Mouse (Mus musculus): ENCODE measurements at regions not wholly inside any gene's neighbourhood (a gene's known extent, or its start where the extent isn't known, plus 50 kb on each side); places are given as distances from the start of the nearest gene placed in this dataset.

DNA sequence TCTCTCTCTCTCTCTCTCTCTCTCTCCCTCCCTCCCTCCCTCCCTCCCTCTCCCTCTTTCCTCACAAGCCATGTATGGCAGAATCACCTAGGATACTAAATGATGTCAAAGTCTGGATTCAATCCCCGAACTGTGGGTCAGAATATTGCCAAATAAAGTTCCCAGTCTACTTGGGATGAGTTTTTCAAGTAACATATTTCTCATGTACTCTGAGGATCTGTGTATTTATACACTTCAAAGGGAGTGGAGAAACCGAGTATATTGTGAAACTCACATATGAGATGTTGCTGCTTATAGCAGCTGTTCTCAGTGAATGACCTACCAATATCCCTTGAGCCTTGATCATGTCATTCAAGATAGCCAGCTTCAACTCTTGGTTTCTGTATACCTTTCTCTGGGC is 151.7 kb upstream of the Gorab start:
- no peaks in the 10 kb centered on the region for H3K36me3 ChIP-seq
- H3K27me3 ChIP-seq (replicated peaks), result no peaks in the 10 kb centered on the region
- H3K4me3 ChIP-seq (replicated peaks), result no peak overlapping the region
- no peak overlapping the region for H3K9ac ChIP-seq (replicated peaks)
- H3K9me3 ChIP-seq (replicated peaks), result no peaks in the 10 kb centered on the region
- 90% methylated on average over 2 of the region's 2 CpGs for WGBS
- no peak for ATAC-seq (ENCODE audit: low FRiP score)
- no peak overlapping the region for H3K4me2 ChIP-seq
- H3K4me1 ChIP-seq, result no peaks in the 10 kb centered on the region
- no peak overlapping the region for H3K27ac ChIP-seq (replicated peaks)

DNA sequence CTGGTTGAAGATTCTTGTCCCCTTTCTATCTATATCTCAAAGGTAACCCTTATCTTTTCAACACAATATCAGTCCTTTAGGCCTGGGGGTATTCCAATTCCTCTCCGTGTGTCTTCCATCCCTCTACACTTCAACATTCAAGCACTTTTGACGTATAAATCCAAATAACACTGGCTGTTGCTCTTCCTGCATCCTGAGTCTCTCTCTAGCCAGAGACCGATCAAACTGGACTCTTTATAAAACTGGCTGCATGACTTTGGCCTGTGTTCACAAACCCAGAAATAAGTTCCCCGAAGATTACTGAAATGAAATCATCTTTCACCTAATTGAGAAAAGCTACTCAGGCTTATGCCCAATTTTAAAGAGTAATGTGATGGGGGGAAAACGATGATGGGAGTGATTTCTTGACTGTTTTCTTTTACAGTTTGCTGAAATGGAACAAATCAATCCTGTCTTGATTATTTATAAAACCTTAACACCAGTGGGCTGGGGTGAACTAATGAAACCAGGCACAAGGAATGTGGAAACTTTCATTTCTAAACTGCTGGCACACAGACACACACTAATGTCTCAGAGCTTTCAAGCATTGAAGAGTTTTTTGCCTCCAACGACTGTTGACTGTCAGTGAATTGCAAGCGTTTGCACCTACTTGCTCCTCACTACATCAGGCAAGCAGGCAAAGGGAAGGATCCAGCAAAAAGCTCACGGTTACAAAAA is 135.5 kb upstream of the Gorab start:
- ATAC-seq (ENCODE audit: low FRiP score), result no peak

DNA sequence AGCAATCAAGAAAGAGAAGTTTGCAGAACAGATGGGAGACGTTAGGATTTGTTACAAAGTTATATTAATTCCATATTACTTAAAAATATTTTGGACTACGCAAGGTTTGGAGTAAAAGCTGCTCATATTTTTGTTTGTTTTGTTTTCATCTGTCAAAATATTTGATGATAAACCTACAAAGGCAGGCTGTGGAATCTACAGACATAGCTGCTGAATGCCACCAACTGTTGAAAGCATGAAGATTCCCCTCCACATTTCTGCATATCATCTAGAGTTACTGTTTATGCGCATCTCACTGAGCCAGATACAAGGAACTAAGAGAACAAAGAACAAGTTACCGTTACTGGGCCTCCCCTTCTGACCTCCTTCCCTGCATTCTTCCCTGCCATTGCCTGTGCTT is 127.1 kb upstream of the Gorab start:
- H3K36me3 ChIP-seq, result no peaks in the 10 kb centered on the region
- no peak overlapping the region for H3K4me3 ChIP-seq (replicated peaks)
- no peak for ATAC-seq (ENCODE audit: low FRiP score)
- no peaks in the 10 kb centered on the region for H3K4me1 ChIP-seq
- H3K27me3 ChIP-seq (replicated peaks), result no peaks in the 10 kb centered on the region
- no peaks in the 10 kb centered on the region for H3K9me3 ChIP-seq (replicated peaks)
- H3K4me2 ChIP-seq, result no peak overlapping the region
- H3K27ac ChIP-seq (replicated peaks), result no peak overlapping the region
- H3K9ac ChIP-seq (replicated peaks), result no peak overlapping the region
- 82% methylated on average over 4 of the region's 4 CpGs for WGBS

More for the DNA sequence above, 135.5 kb upstream of the Gorab start:
- no peaks in the 10 kb centered on the region for H3K36me3 ChIP-seq
- no peak overlapping the region for H3K27ac ChIP-seq (replicated peaks)
- H3K9me3 ChIP-seq (replicated peaks), result no peaks in the 10 kb centered on the region
- no peak overlapping the region for H3K9ac ChIP-seq (replicated peaks)
- no peaks in the 10 kb centered on the region for H3K27me3 ChIP-seq (replicated peaks)
- no peak overlapping the region for H3K4me2 ChIP-seq
- H3K4me3 ChIP-seq (replicated peaks), result no peak overlapping the region
- WGBS, result 93% methylated on average over 8 of the region's 8 CpGs
- H3K4me1 ChIP-seq, result no peaks in the 10 kb centered on the region

DNA sequence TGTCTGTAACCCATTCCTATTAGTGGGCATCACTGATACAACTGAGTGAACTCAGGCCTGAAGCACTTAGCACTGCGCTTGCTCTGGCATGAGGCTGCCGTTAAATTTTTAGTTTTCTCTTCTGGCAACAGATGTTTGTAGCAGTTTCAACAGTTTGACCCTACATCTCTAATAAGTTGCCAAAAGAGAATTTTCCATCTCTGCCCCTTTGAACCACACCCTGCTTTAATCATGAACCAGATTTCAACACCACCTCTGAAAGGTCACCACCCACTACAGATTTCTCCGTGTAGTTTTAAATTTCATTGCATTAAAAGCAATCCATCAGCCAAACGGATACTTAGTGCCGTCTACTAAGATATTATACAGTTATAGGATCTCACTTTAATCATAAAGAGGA is 114.5 kb upstream of the Gorab start:
- ATAC-seq (ENCODE audit: low FRiP score), result no peak
- 90% methylated on average over 5 of the region's 5 CpGs for WGBS
- Histone ChIP-seq H3K27ac (replicated peaks) (no peak overlapping the region), H3K4me1 (no peaks in the 10 kb centered on the region), H3K4me2 (no peak overlapping the region), H3K4me3 (replicated peaks) (no peak overlapping the region), H3K9ac (replicated peaks) (no peak overlapping the region), H3K36me3 (no peaks in the 10 kb centered on the region), H3K27me3 (replicated peaks) (no peaks in the 10 kb centered on the region), H3K9me3 (replicated peaks) (no peaks in the 10 kb centered on the region)

DNA sequence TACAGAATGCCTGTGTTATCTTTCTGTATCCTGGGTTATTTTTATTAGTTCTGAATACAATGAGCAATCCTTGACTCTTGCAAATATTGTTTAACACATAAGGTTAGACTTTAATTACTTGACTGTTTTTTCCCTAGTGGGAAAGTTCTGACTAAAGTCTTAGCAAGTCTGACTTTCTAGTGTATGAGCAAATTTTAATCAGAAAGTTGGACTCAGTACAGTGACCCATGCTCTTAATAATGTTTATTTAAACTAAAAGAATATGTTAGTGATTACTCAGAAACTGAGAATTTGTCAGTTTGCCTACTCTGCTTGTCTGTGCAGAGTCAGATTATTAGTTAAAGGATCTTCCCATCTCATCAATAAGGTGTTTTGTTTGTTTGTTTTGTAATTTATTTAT is 109.4 kb upstream of the Gorab start:
- H3K27ac ChIP-seq (replicated peaks), result no peak overlapping the region
- no peak overlapping the region for H3K9ac ChIP-seq (replicated peaks)
- no peak overlapping the region for H3K4me3 ChIP-seq (replicated peaks)
- H3K9me3 ChIP-seq (replicated peaks), result no peaks in the 10 kb centered on the region
- H3K36me3 ChIP-seq, result no peaks in the 10 kb centered on the region
- ATAC-seq (ENCODE audit: low FRiP score), result no peak
- no peaks in the 10 kb centered on the region for H3K27me3 ChIP-seq (replicated peaks)
- no peaks in the 10 kb centered on the region for H3K4me1 ChIP-seq
- H3K4me2 ChIP-seq, result no peak overlapping the region

DNA sequence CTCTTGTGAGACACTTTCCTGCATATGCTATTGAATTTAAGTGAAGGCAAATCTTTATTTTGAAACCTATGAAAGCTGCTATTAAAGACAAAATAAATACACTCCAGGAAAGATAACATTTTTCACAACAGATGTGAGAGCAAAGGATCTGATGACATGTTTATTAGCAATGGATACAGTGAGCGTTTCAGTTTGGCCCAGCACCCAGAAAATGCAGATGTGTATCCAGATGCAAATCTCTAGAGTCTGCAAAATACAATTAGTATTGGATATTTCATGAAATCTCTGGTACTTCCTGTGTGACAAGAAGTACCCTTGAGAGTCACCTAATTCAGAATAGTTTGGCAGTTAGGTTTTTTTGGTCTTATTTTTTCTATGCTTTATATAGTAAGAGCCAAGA is 108.5 kb upstream of the Gorab start:
- H3K27ac ChIP-seq (replicated peaks), result no peak overlapping the region
- H3K27me3 ChIP-seq (replicated peaks), result no peaks in the 10 kb centered on the region
- H3K4me1 ChIP-seq, result no peaks in the 10 kb centered on the region
- H3K4me3 ChIP-seq (replicated peaks), result no peak overlapping the region
- H3K9me3 ChIP-seq (replicated peaks), result no peaks in the 10 kb centered on the region
- no peak for ATAC-seq (ENCODE audit: low FRiP score)
- no peak overlapping the region for H3K4me2 ChIP-seq
- 63% methylated on average over 1 of the region's 1 CpGs for WGBS
- H3K36me3 ChIP-seq, result no peaks in the 10 kb centered on the region
- H3K9ac ChIP-seq (replicated peaks), result no peak overlapping the region

DNA sequence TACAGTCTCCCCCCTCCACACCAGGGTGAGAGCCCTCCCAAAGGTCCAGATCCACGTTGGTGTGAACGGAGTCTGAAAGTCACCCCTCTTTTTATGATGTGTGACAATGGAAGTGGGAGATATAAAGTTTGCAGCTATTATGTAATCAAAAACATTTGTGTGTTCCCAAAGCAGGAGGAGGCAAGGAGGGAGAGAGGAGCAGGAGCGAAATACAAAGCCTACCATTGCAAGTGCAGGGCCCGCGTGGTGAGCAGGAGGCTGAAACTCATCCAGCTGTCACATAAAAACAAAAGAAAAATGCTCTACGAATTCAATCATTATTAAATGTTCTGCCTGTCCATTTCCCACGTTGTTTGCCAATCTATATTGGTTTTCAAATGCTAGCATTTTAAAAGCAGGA is 101.6 kb upstream of the Gorab start:
- 69% methylated on average over 7 of the region's 7 CpGs for WGBS
- H3K27ac ChIP-seq (replicated peaks), result no peak overlapping the region
- no peaks in the 10 kb centered on the region for H3K9me3 ChIP-seq (replicated peaks)
- H3K4me2 ChIP-seq, result no peak overlapping the region
- no peak for ATAC-seq (ENCODE audit: low FRiP score)
- H3K27me3 ChIP-seq (replicated peaks), result no peaks in the 10 kb centered on the region
- H3K4me1 ChIP-seq, result no peaks in the 10 kb centered on the region
- H3K4me3 ChIP-seq (replicated peaks), result no peak overlapping the region
- no peaks in the 10 kb centered on the region for H3K36me3 ChIP-seq
- H3K9ac ChIP-seq (replicated peaks), result no peak overlapping the region

DNA sequence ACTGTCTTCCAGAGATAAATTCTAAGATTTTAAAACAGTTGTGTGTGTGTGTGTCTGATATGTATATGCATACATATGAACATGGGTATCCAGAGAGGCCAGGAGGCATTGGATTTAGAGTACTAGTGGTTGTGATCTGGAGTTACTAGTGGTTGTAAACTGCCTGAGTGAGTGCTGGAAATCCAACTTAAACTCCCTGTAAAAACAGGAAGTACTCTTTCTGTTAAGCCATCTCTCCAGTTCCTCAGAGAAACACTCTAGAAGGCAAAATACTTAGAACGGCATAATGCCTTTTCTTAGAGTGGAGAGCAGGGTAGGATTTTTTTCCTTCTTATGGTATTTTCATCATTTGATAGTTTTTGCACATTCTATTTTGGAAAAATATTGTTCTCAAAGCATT is 99.1 kb upstream of the Gorab start:
- H3K27ac ChIP-seq (replicated peaks), result no peak overlapping the region
- no peak overlapping the region for H3K9ac ChIP-seq (replicated peaks)
- H3K27me3 ChIP-seq (replicated peaks), result no peaks in the 10 kb centered on the region
- no peak for ATAC-seq (ENCODE audit: low FRiP score)
- no peaks in the 10 kb centered on the region for H3K9me3 ChIP-seq (replicated peaks)
- H3K36me3 ChIP-seq, result no peaks in the 10 kb centered on the region
- H3K4me2 ChIP-seq, result no peak overlapping the region
- no peaks in the 10 kb centered on the region for H3K4me1 ChIP-seq
- no peak overlapping the region for H3K4me3 ChIP-seq (replicated peaks)
- 85% methylated on average over 1 of the region's 1 CpGs for whole genome bisulfite sequencing

DNA sequence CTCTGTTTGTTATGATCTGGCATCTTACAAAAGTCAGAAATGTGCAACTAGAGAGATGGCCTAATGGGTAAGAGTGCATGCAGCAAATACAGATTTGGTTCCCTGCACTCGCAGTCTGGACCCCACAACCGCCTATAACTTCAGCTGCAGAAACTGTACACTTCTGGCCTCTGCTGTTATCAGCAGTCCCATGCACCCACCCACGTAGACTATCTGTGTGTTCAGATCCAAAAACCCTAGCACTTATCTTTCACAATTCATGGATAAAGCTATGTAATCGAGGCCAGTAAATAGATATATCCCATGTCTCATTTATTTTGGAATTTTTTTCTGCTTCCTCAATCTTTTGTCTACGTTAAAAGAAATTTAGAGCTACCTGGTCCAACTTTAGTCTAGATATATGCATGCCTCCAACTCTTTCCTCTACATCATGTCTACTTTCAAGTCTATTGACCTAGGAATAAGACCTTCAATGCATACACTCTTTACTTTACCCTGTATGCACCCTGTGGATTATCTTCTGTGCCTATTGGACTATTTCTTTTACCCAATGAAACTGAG is 95.0 kb upstream of the Gorab start:
- no peak for ATAC-seq (ENCODE audit: low FRiP score)
- no peak overlapping the region for H3K27ac ChIP-seq (replicated peaks)
- WGBS, result 90% methylated on average over 5 of the region's 5 CpGs

DNA sequence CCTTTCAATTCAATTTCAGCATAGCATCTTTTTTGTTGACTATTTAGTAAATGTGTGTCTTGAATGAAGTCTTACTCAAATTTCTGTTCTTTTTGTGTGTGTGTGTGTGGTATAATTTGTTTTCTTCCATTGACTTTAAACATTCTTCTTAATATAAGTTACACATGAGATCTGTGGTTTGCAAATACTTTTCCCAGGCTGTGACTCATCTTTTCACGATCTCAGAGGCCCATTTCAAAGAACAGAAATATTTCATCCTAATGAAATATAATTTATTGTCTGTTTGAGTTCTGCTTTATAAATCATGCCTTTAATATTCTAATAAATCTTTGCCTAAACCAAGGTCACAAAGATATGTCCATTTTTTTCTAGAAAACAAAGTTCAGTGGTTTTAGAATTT is 92.9 kb upstream of the Gorab start:
- ATAC-seq (ENCODE audit: low FRiP score), result no peak
- Histone ChIP-seq H3K4me2 (no peak overlapping the region), H3K27ac (replicated peaks) (no peak overlapping the region), H3K36me3 (no peaks in the 10 kb centered on the region), H3K4me1 (no peaks in the 10 kb centered on the region), H3K27me3 (replicated peaks) (no peaks in the 10 kb centered on the region), H3K9me3 (replicated peaks) (no peaks in the 10 kb centered on the region), H3K4me3 (replicated peaks) (no peak overlapping the region), H3K9ac (replicated peaks) (no peak overlapping the region)
- 74% methylated on average over 1 of the region's 1 CpGs for WGBS

More for the DNA sequence above, 95.0 kb upstream of the Gorab start:
- H3K27me3 ChIP-seq (replicated peaks), result no peaks in the 10 kb centered on the region
- no peak overlapping the region for H3K4me3 ChIP-seq (replicated peaks)
- no peak overlapping the region for H3K4me2 ChIP-seq
- H3K4me1 ChIP-seq, result no peaks in the 10 kb centered on the region
- no peaks in the 10 kb centered on the region for H3K9me3 ChIP-seq (replicated peaks)
- no peaks in the 10 kb centered on the region for H3K36me3 ChIP-seq
- H3K9ac ChIP-seq (replicated peaks), result no peak overlapping the region

DNA sequence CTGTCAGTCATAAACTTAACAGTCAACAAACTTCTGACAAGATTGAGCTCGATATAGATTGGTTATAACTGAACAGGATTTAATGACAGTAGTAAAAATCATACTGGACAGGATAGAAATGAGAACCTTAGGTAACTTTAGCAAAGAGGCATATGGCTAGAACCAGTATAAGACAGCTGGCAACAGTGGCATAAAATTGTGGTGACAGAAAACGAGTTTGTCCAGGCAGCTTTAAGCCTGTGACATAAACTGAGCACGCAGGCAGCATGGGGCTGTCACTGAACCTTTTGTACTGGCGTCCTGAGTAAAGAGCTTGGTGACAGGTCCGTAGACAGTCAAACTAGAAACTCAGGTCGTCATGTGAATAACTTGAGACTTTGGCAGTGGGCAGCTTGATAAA is 85.1 kb upstream of the Gorab start:
- H3K4me3 ChIP-seq (replicated peaks), result no peak overlapping the region
- H3K27me3 ChIP-seq (replicated peaks), result no peaks in the 10 kb centered on the region
- no peak overlapping the region for H3K27ac ChIP-seq (replicated peaks)
- no peaks in the 10 kb centered on the region for H3K9me3 ChIP-seq (replicated peaks)
- WGBS, result 67% methylated on average over 6 of the region's 6 CpGs
- H3K4me1 ChIP-seq, result no peaks in the 10 kb centered on the region
- H3K4me2 ChIP-seq, result no peak overlapping the region
- ATAC-seq (ENCODE audit: low FRiP score), result no peak
- H3K9ac ChIP-seq (replicated peaks), result no peak overlapping the region
- H3K36me3 ChIP-seq, result no peaks in the 10 kb centered on the region

DNA sequence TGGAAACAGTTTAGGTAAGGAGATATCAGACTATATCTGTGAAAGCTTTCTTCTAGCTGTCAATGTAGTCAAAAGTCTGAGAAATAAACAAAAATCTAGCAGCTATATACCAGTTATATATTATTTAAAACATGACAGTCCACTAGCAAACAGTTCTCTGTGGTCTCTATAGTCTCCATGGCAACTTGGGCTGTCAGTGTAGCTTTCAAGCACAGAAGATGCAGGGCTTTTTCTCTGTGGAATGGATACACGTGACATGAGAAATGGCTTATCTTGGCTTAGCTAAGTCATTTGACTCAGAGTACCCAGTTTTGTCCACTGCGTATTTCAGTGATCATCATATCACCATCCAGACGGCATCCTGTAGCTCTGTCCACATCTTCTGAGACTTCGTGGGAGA is 84.6 kb upstream of the Gorab start:
- no peak overlapping the region for H3K27ac ChIP-seq (replicated peaks)
- no peaks in the 10 kb centered on the region for H3K4me1 ChIP-seq
- H3K9ac ChIP-seq (replicated peaks), result no peak overlapping the region
- ATAC-seq (ENCODE audit: low FRiP score), result no peak
- H3K4me2 ChIP-seq, result no peak overlapping the region
- no peaks in the 10 kb centered on the region for H3K27me3 ChIP-seq (replicated peaks)
- H3K9me3 ChIP-seq (replicated peaks), result no peaks in the 10 kb centered on the region
- H3K4me3 ChIP-seq (replicated peaks), result no peak overlapping the region
- H3K36me3 ChIP-seq, result no peaks in the 10 kb centered on the region
- 77% methylated on average over 4 of the region's 4 CpGs for WGBS
